Mouse (Mus musculus) neutrophil, adult 83 days (primary cell): Measurements from ENCODE around the gene Gnai3. TPM values are rescaled to one million over a fixed set of nuclear protein-coding genes. Genes with fewer than 3 reads are reported as not detected.

Source experiments
- total RNA-seq, 2 experiments: library from RNA; stranded (reverse); gene quantifications; one replicate each; pipeline ENCODE4 v1.2.4; 2023

Gene Gnai3
- 100 to 1,000 TPM; 103 to 111 TPM for total RNA-seq

GRCm38 (mm10) chr3:108145534-108146445 is at the start of gene Gnai3:
TSS of gene Gnai3 (minus strand) at chr3:108146146.

GRCm38 (mm10) chr3:108186098-108187047 is 40.4 kb upstream of the Gnai3 start, which contains the start of gene Amigo1:
TSS of gene Amigo1 (plus strand) at chr3:108186335.

GRCm38 (mm10) chr3:108154656-108155055 is 8.7 kb upstream of the Gnai3 start, which contains the start of gene Gpr61:
TSS of gene Gpr61 (minus strand) at chr3:108154882.

GRCm38 (mm10) chr3:108092536-108093115 is 53.3 kb downstream of the Gnai3 start, which contains the start of gene Gnat2:
TSS of gene Gnat2 (plus strand) at chr3:108092789.

GRCm38 (mm10) chr3:108086470-108086979 is 59.4 kb downstream of the Gnai3 start, which contains the start of gene Ampd2:
TSS of gene Ampd2 (minus strand) at chr3:108086651.

Other genes starting within 250 kb of the Gnai3 start
- gene Gstm7, start 214.3 kb downstream of the Gnai3 start, total RNA-seq: 1 to 10 TPM; 1.3 to 1.7 TPM
- gene Gstm6, start 202.4 kb downstream of the Gnai3 start, total RNA-seq: not detected
- not detected for gene Gstm3, start 176.9 kb downstream of the Gnai3 start, total RNA-seq
- gene Gstm2, start 159.7 kb downstream of the Gnai3 start, total RNA-seq: under 1 TPM in 1 of 2 experiments, not detected in 1; 0.57 TPM
- 100 to 1,000 TPM; 120 to 123 TPM for gene Gstm1, start 128.2 kb downstream of the Gnai3 start, total RNA-seq
- gene Gstm4, start 101.3 kb downstream of the Gnai3 start, total RNA-seq: 1 to 10 TPM; 4.4 to 5.2 TPM
- 10 to 100 TPM; 52.3 to 63.7 TPM for gene Ampd2, start 59.5 kb downstream of the Gnai3 start, total RNA-seq
- gene Gnat2, start 53.4 kb downstream of the Gnai3 start, total RNA-seq: under 1 TPM in 1 of 2 experiments, not detected in 1; 0.50 TPM
- gene Gpr61, start 8.7 kb upstream of the Gnai3 start, total RNA-seq: not detected
- gene Amigo1, start 40.2 kb upstream of the Gnai3 start, total RNA-seq: 1 to 10 TPM in 1 of 2 experiments, under 1 TPM in 1; 0.88 to 1.2 TPM
- 10 to 100 TPM; 22.3 to 26.6 TPM for gene Cyb561d1, start 55.1 kb upstream of the Gnai3 start, total RNA-seq
- gene Atxn7l2, start 64.8 kb upstream of the Gnai3 start, total RNA-seq: 1 to 10 TPM; 8.2 to 9.6 TPM
- gene Sypl2, start 80.5 kb upstream of the Gnai3 start, total RNA-seq: not detected
- 10 to 100 TPM; 35.3 to 40.1 TPM for gene Psma5, start 110.8 kb upstream of the Gnai3 start, total RNA-seq
- gene Sort1, start 137.9 kb upstream of the Gnai3 start, total RNA-seq: 100 to 1,000 TPM; 147 to 157 TPM
- not detected for gene Mybphl, start 218.8 kb upstream of the Gnai3 start, total RNA-seq
- gene Psrc1, start 237.7 kb upstream of the Gnai3 start, total RNA-seq: 10 to 100 TPM; 10.7 to 13.7 TPM